Mouse (Mus musculus) liver, adult 2 months (tissue): ENCODE measurements at regions not wholly inside any gene's neighbourhood (a gene's known extent, or its start where the extent isn't known, plus 50 kb on each side); places are given as distances from the start of the nearest gene placed in this dataset.
A peak's percentile ranks its signal among the peaks of the same experiment; 100 is the strongest.

Experiments used
- CTCF ChIP-seq: fragments of 200-500 bp; IDR thresholded peaks from 2 replicates; pipeline ENCODE4 v1.5.1; 2011; ENCODE audit warnings: low read depth, low read length, control low read depth
- POLR2A ChIP-seq: fragments of 200-500 bp; IDR thresholded peaks from 2 replicates; pipeline ENCODE4 v1.6.1; 2011; ENCODE audit warnings: low read length, control low read depth; ENCODE audit not compliant: insufficient read depth; ENCODE audit errors: extremely low read depth

- TF ChIP-seq POLR2A (no peak), CTCF (peak; percentile 89)
Measured at GRCm38 (mm10) chr14:86307806-86308205, 833.2 kb downstream of the Diaph3 start.
